Mouse (Mus musculus) lung, postnatal 36 days (tissue): ENCODE results near the gene Pga5.
A peak's percentile ranks its signal among the peaks of the same experiment; 100 is the strongest.

ENCODE experiments used
- DNase-seq: peaks from one replicate; pipeline ENCODE4 v3.0.0; 2022; ENCODE audit warnings: mixed read lengths

The Pga5 gene

GRCm38 (mm10) chr19:10701013-10701726, 23.3 kb upstream of the Pga5 start:
- DNase-seq, result peak; percentile 41

DNA sequence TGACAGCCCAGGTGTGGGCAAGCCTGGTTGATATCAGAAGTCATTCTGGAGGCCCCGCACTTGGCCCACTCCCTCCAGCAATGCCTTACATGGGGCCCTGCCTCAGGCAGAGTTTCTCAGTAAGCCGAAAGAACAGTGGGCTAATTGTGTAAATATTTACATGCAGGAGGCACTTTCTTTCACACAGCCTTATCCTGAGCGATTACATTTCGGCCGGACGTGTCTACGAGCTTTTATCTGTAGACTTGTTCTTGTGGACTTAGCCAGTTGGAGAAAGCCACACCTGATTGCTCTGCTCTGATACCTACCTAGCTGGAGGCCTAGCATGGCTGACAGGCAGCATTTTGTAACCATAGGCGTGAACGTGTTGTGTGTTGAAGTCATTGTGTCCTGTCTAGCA, 22.0 kb upstream of the Pga5 start:
- peak; percentile 40 for DNase-seq

DNA sequence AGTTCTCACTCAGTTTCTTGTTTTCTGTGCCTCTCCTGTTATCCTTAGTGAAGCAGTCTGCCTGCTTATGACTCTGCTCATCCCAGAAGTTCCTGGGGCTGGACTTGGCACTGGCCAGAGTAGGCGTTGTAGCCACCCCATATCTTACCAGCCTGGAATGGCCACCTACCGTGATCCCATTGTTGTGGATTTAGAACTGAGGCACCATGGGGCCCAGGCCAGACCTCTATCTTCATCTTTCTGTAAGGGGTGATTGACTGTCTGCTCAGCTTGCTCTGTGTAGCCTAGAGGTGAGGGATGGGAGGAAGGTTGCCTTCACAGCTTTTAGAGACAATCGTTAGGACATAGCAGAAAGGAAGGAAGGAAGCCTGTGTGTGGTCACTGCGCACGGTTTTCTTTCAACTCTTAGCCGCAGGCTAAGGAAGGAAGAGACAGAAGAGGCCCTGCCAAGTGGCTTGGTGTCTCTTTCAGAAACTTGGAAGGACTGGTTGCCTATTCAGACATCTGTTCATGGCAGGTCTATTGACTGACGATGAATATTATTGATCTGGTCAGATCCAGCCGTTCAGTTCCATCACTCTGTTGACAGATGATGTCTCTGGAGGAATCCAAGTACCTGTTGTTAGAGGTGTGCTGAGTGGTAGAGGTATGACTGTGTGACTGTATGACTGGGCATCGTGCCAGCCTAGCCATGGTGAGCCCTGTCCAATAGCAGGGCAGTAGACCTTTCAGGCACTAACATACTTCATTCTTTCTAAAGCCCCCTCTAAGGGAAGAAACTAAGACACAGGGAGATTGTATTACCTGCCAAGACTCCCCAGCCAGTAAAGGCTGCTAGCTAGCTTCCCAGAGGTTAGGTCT, 20.5 kb upstream of the Pga5 start:
- peak; percentile 37 for DNase-seq

GRCm38 (mm10) chr19:10695801-10696200, 17.9 kb upstream of the Pga5 start:
- no peak for DNase-seq

DNA sequence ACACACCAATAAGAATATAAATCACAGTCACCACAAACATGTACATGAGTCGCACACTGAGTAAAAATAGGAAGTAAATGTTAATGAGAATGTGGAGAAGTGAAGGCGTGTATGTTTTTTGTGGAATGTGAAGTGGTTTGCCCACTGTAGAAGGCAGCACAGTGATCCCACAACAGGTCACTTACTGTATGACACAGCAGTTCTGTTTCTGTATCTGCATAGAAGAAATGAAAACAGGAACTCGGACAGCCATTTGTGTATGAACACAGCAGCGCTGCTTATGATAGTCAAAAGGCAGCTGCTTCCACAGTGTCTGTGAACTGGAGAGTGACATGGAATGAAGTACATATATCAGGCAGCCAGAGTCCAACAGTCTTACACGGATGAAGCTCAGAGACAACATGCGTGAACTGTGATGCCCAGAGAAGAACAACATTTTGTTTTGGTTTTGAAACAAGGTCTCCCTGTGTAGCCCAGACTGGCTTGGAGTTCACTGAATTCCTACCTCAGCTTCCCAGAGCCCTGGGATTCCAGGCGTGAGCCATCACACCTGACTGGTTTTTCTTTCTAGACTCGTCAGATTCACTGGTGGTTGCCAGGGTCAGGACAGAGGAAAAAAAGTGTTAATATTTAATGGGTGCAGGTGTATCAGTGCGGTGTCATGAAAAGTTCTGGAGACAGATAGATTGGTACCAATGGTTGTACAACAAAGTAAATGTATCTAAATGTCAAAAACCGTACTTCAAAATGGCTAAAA, 16.2 kb upstream of the Pga5 start:
- DNase-seq, result peak; percentile 58

- no peak for DNase-seq
Observed at GRCm38 (mm10) chr19:10692361-10692760, 14.5 kb upstream of the Pga5 start.

GRCm38 (mm10) chr19:10691660-10692059, 13.8 kb upstream of the Pga5 start:
- no peak for DNase-seq

DNA sequence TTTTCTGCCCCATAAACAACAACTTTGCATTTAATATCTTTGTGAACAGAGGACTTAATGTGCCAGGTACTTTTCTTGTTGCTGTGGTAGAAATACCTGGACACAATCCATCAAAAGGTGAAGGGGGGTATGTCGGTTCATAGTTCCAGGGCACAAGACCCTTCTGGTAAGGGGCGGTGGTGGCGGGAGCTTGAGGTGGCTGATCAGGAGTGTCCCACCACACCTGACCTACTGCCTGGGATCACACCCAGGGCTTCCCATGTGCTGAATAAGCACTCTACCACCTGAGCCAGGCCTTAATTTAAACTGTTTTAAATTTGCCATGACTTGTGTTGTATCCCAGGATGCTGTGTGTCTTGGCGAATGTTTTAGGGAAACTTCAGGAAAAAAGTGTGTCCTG, 13.2 kb upstream of the Pga5 start:
- no peak for DNase-seq

DNA sequence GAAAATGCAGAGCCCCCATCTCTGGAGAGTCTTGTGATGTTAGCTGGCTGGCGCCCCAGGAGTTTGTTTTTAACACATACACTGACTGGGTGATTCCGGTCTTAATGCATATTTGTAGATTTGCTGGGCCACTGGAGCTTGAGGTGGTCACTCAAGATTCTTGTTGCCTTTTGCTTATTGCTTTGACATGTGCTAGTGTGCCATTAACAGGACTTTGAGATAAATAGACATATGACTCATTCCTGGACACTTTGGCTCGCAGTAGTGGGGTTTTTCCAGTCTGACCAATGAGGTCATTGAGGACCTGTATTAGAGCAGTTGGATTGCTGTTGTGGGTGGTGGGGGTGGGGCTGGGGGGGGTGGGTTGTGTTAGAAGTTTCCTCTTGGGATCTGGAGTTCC, 12.5 kb upstream of the Pga5 start:
- peak; percentile 71 for DNase-seq

DNA sequence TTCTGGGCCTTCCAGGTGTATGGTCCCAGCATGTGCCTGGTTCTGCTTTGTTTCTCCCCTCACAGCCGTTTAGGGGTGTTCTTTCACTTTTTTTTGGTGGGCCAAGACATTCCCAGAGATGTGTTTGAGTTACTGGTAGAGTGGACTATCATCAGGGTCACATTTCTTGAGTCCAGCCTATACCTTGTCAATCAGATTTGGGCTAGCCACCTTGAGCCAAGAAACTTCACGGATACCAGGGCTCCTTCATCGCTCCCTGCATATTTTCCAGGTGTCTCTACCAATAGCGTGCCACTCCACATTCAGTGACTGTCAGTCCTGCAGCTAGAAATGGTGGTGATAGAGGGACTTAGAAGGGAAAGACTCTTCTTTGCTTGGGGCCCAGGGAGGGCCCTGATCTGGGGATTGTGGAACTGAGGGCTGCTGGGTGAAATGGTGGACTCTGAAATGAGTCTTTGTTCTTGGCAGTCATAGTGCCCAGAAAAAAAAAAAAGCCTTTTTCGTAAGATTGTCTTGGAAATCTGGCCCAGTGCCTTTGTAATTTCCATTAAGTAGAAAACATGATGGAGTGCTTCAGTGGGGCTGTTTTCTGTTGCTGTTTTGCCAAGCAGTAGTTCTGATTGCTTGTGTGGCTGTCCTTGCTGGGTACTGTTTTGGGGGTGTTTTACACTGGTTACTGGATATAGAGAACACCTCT, 11.7 kb upstream of the Pga5 start:
- peak; percentile 59 for DNase-seq

GRCm38 (mm10) chr19:10688537-10689352, 10.9 kb upstream of the Pga5 start, which contains the start of gene Vps37c:
Gene Vps37c (plus strand): TSS chr19:10688735.
- DNase-seq, result peak; percentile 94

- no peak for DNase-seq
Observed at GRCm38 (mm10) chr19:10685727-10686126, 7.9 kb upstream of the Pga5 start.

GRCm38 (mm10) chr19:10685081-10685480, 7.2 kb upstream of the Pga5 start:
- DNase-seq, result no peak

- no peak for DNase-seq
Observed at GRCm38 (mm10) chr19:10681571-10681970, 3.7 kb upstream of the Pga5 start.

GRCm38 (mm10) chr19:10678772-10679067, 849 bp upstream of the Pga5 start:
- no peak for DNase-seq

GRCm38 (mm10) chr19:10676656-10677055, 1.2 kb downstream of the Pga5 start:
- DNase-seq, result no peak

- DNase-seq, result no peak
Observed at GRCm38 (mm10) chr19:10673275-10673674, 4.6 kb downstream of the Pga5 start.

- no peak for DNase-seq
Observed at GRCm38 (mm10) chr19:10671854-10672417, 5.9 kb downstream of the Pga5 start.

- no peak for DNase-seq
Observed at GRCm38 (mm10) chr19:10671319-10671718, 6.6 kb downstream of the Pga5 start.

- peak; percentile 72 for DNase-seq
Observed at GRCm38 (mm10) chr19:10665499-10665898, 12.4 kb downstream of the Pga5 start.

GRCm38 (mm10) chr19:10665093-10665492, 12.8 kb downstream of the Pga5 start:
- no peak for DNase-seq

- no peak for DNase-seq
Observed at GRCm38 (mm10) chr19:10662665-10663064, 15.2 kb downstream of the Pga5 start.
